Mouse (Mus musculus) cerebral cortex, adult 2 months (tissue): ENCODE measurements around the gene Hoxc9.

Experiments used
- WGBS: fragments of 180-500 bp; shearing (Covaris S2); methylation state at CpG from one replicate; pipeline ENCODE4 v1.1.7; 2018; 5-methylcytosine and 5-hydroxymethylcytosine counted together

Gene Hoxc9

DNA sequence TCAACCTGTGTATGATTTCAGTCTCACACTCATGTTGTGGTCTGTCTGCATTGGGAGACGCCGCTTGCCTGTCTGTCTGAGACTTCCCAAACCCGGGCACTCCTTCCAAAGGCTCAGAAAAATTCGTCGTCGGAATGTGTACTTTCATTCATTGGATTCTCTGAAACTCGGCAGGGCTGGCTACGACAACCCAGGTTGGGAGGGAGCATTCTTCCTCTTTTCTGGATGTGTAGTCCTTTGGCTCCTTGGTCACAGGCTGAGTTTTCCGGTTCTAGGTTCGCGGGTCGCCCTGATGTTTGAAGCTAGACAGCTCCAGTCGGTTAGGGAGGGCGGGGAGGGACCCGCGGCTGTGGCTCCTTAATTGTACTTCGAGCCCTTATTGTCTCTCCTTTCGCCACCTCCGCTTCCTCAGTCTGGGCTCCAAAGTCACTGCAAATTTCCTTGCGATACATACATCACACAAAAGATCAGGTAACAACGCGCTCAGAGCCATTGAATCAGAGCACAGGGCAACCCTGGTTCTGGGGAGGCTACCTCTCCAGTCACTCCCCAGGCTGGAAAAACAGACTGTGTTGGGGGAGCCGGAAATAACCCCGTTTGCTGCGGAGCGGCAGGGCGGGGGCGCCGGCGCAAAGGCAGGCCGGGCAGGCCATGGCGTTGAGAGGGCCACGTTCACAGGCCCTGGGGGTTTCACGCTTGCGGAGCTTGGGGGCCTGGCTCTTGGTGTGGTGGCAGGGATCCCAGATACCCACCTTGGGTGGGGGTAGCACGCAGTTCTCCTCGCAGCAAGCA is 588 bp downstream of the Hoxc9 start:
- 2% methylated on average over 37 of the region's 37 CpGs for WGBS

DNA sequence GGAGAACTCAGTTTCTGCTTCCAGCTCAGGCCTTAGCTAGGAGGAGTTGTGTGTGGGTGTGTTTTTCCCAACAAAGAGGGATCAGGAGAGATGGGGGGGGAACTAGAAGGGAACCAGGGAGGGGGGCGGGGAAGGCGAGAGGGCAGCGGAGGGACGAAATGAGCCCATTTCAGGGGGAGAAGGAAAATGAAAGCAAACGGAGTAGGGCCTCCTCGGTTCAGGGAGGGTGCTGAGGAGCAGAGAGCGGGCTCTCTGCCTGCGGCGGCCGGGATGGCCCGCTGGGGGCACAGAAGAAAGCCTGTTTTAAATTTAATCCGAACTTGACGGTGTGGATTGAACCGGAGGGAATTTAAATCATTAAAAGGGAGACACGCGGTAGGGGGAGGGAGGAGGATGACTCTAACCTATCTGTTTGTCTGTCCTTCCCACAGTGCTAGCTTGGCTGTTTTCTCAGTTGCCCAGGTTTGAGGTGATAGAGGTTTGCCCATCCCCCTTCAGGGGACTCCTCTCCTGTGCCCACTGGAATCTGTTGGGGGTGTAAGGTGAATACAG is 1.3 kb downstream of the Hoxc9 start:
- 13% methylated on average over 16 of the region's 16 CpGs for WGBS

DNA sequence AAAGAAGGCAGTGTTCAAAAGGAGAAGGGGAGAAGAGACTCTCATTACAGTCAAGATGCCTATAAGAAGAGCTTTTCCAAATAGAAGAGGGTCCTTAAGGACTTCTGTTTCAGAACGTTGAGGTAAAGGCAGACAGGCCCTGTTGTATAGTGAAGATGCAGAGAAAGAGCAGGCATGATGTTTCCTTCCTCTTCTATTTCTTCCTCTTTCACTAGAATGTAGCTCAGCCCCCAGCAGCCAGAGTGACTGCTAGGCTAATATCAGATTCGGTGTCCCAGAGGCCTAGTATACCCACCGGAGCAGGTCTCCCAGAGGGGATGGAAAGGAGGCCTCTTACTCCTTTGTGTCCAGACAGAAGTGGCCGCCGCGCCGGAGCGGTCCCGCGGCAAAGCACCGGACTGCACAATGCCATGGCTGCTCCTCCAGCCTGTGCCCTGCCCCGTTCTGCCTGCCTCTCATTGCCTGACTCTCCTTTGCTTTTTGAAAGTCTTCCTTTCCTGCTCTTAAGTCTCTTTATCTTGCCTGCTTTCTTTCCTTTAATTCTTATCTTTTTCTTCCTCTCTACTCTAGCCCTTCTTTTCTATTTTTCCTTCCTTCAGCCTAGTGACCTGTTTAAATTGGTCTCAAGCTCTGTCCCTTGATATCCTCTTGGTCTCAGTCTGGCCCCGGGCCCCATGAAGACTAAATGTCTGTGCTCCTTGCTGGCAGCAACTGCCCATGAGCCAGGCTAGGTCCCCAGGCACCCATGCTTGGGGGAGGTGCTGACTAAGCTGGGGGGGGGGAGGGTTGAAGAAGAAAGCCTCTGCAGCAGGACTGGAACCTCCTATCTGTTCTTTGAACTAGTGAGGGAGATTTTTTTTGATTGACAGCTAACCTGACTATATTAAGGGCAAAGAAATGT is 2.6 kb downstream of the Hoxc9 start:
- WGBS: 21% methylated on average over 13 of the region's 13 CpGs

DNA sequence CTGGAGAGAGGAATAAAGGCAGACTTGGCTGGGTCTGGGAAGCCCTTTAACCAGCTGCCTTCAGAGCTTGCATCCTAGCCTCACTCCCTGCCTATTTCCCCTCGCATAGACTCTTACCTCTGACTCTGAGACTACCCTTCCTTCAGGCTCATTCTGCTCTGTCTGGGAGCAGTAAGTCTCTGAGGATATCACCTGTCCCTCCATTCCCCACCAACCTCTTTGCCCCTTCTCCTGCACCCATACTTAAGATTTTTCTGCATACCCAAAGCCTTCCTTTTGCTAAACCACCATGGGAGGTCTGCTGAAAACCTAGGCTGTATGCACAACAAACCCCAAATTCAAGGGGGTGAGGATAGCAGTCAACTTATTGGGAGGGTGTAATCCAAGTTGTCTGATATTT is 3.7 kb downstream of the Hoxc9 start:
- 14% methylated on average over 1 of the region's 1 CpGs for WGBS

DNA sequence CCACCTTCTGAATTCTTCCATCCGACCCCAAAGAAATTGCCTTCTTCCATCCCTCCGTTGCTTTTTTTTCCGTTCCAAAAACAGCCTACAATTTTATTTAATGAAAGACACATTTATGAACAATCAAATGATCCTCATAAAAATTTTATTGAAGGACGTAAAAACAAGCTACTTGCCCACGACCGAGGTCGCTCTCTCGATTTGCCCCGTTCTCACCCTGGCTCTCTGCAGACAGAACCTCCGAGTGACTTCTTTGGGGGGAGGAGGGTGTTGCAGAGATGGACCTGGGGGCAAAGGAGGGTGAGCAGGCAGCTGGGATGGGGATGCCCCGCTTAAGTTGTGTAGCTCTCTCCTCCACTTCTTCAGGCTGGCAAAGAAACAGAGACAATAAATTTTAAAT is 4.1 kb downstream of the Hoxc9 start:
- WGBS: 5% methylated on average over 11 of the region's 11 CpGs

DNA sequence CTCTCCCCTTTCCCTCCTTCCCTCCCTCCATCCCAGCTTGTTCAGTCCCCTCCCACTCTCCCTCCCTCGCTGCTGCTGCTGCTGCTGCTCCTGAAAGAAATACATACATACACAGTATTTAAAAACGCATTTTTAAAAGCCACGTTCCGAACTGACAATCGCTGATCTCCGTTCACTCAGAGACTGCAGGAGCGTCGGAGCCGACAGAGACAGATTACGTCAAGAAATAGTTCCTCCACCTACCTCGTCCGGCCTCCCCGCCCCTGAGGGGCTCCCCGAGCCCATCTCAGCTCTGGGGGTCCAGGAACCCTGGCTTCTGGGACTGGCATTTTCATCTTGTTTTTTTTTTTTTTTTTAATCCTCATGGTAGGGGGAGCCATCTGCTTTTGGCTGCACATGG is 4.7 kb downstream of the Hoxc9 start:
- 2% methylated on average over 14 of the region's 14 CpGs for WGBS

DNA sequence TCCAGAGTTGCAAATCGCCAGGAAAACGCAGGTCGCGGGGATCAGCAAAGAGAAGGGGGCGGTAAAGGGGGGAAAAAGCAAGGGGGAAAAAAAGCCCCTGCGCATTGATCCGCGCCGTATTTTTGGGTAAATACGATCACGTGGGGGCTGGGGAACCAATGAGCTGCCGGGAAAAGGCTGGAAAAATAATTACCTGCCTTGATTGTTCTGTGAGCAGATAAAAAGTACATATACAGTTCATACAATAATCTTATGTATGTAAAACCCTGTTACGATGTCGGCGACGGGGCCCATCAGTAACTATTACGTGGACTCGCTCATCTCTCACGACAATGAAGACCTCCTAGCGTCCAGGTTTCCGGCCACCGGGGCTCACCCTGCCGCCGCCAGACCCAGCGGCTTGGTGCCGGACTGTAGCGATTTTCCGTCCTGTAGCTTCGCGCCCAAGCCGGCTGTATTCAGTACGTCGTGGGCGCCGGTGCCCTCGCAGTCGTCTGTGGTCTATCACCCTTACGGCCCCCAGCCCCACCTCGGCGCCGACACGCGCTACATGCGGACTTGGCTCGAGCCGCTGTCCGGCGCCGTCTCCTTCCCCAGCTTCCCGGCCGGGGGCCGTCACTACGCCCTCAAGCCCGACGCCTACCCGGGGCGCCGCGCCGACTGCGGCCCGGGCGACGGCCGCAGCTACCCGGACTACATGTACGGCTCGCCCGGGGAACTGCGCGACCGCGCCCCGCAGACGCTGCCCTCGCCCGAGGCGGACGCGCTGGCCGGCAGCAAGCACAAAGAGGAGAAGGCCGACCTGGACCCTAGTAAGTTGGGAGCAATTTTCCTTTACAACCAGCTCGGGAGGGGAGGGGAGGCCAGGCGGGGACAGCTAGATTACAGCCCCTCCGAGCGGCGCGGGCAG is 5.4 kb downstream of the Hoxc9 start:
- 2% methylated on average over 88 of the region's 88 CpGs for WGBS

DNA sequence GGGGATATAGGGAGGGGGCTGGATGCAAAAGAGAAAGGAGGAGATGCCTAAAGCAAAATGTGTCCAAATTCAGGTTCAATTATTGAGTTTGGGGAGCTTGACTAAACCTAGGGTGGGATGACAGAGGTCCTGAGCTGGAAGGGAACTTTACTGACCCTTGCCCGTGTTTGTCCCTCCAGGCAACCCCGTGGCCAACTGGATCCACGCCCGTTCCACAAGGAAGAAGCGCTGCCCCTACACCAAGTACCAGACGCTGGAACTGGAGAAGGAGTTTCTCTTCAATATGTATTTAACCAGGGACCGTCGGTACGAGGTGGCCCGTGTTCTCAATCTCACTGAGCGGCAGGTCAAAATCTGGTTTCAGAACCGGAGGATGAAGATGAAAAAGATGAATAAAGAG is 7.5 kb downstream of the Hoxc9 start:
- 5% methylated on average over 12 of the region's 12 CpGs for WGBS

DNA sequence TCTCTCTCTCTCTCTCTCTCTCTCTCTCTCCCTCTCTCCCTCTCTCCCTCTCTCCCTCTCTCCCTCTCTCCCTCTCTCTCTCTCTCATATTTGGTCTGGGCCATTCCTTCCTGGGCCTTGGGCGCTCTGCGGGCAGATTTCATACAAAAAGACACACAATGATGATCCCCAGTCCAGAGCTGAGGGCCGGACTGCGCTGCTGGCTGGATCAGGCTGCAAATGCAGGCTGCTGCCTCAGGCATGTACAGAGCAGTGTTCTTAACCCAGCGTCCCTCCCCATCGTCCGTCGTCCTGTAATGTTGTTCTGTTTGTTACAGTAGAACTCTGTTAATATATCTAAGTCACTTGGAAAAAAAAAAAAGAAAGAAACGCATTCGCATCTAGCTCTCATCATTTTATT is 8.3 kb downstream of the Hoxc9 start:
- 7% methylated on average over 10 of the region's 10 CpGs for whole genome bisulfite sequencing

DNA sequence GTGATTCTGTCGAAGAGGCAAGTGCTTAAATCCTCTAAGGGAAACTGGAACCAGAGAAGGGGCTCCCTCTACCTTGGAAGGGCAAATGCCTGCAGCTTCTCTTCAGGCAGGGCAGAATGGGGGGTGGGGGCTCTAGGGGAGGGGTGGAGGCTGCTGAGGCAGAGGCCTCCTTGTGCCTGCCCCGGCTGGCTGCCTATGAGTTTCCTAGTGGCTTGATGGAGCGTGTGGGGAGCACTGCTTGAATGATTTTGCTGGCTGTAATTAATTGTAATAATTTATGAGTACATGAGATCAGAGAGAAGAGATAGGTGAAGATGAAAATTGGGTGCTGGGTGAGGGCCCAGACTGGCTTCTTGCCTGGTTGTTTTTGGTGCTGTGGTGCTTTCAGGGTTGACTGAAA is 8.7 kb downstream of the Hoxc9 start:
- WGBS: 11% methylated on average over 3 of the region's 3 CpGs

DNA sequence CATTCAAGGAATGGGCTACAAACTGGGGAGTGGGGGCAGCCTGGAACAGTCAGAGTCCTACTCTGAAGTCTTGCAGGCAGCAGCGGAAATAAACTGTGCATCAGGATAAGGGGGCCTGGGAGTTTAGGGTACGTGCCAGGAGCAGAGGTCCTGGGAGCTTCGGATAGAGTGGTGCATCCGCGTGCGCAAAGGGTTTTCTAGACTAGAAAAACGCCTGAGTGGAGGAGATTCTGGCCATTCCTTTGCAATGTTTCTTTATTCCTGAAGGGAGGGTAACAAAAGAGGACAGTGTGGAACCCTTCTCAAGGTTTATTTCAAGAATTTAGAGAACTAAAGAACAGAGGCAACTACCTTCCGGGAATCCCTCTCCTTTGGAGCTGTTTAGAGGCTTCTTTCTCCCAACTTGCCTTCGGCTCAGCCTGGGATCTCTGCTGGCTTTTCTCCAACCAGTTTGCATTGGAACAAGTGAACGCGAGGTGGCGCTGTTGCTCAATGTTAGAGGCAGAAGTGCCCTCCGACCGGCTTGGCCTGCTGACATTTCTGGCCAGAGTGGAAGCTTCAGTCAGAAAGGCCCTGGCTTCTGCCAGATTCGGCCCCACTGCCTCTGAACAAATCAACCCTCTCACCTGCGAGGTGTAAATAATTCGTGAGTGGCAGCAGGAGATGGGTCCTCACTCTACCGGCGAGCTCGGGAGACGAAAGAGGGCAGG is 11.0 kb downstream of the Hoxc9 start:
- WGBS: 4% methylated on average over 21 of the region's 21 CpGs

DNA sequence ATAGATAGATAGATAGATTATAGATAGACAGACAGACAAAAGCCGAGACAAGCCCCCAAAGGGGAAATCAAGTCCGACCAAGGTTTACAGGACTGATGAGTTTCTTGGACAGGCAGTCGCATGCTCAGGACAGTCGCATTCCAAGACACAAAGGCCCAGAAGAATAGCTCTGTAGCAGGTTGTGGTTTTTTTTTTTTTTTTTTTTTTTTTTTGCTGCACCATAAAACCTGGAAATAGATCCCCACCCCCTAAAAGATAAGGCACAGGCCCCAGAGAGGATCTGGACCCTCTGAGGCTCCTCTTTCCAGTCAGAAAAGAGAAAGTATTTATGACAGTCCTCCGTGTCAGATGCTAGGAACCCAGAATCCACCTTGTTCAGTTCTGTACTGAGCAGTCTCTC is 11.8 kb downstream of the Hoxc9 start:
- 27% methylated on average over 5 of the region's 5 CpGs for WGBS

DNA sequence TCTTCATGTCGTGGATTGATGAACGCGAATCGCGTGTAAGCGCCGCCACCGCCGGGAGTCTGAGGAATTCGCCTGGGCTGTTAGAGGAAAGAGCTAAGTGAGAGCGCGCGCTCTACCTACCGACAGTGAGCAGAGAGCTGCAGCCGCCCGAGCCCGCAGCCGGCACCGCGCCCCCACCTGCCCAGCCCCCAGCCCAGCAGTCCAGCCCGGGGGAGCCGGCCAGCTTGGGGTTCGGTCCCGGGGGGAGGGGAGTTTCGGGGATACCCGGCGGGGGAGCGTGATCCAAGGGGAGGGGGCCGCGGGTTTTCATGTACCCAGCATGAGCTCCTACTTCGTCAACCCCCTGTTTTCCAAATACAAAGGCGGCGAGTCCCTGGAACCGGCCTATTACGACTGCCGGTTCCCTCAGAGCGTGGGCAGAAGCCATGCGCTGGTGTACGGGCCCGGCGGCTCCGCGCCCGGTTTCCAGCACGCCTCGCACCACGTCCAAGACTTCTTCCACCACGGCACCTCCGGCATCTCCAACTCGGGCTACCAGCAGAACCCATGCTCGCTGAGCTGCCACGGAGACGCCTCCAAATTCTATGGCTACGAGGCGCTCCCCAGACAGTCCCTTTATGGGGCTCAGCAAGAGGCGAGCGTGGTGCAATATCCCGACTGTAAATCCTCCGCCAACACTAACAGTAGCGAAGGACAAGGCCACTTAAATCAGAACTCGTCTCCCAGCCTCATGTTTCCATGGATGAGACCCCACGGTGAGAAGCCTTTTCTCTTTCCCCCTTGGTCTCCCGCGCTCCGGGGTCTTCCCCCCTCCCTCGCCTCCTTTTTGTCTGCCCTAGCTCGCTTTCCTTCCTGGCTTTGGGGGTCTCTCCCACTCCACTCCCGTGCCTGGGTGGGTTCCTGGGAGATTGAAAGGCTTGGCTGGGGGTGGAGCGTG is 14.5 kb downstream of the Hoxc9 start, which contains the start of gene Hoxc8:
Gene Hoxc8 (plus strand): TSS at position 147 of the 937 bp plus-strand sequence.
- 3% methylated on average over 69 of the region's 69 CpGs for WGBS

DNA sequence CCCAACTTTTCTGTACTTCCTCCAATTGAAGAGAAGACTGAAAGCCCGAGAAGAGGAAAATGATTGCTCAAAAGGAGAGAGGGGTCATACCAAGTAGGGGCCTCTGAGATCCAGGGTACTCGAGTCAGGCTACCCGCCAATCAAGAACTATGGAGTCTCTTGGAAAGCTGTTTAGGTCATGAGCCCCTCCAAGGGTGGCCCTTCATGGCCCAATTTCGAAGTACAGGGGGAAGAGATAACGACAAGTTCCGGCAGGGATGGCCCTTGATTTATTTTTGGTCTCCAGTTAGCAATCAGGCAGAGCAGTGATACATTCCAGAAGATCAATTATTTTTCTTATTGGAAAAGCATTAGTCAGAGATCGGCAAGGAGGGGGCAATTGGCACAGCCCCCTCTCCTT is 15.5 kb downstream of the Hoxc9 start:
- WGBS: 5% methylated on average over 7 of the region's 7 CpGs

DNA sequence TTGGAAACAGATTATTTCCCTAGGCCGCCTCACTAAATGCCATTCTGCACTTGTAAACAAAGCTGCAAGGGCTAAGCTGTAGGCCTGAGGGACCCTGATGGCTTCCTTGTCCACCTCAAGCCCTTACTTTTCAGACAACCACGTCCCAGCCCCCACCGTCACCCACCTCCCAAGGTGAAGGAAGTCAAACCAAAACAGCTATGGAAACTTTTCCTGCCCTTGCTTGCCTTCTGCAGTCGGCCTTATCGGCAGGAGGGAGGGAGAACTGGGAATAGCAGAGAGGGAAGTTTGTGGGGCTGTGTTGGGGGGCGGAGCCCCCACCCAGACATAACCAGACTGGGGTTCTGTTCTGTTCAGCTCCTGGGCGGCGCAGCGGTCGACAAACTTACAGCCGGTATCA is 16.0 kb downstream of the Hoxc9 start:
- WGBS: 6% methylated on average over 11 of the region's 11 CpGs

DNA sequence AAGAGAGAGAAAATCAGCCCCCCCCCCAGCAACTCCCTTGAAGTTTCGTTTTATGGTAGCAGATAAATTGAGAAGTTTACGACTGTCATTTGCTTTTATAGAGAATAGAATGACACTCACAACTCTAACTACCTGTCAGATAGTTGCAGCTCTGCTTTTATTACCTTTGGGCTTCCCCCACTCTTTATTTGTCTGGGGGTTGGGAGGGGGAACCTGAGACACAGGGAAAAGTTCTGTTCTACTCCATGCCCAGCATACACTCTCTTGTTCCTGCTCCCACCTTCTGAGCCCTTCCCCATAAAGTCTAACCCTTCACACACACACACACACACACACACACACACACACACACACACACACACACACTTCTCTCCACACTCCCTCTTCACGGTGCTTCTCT is 16.6 kb downstream of the Hoxc9 start:
- WGBS: 5% methylated on average over 3 of the region's 3 CpGs

DNA sequence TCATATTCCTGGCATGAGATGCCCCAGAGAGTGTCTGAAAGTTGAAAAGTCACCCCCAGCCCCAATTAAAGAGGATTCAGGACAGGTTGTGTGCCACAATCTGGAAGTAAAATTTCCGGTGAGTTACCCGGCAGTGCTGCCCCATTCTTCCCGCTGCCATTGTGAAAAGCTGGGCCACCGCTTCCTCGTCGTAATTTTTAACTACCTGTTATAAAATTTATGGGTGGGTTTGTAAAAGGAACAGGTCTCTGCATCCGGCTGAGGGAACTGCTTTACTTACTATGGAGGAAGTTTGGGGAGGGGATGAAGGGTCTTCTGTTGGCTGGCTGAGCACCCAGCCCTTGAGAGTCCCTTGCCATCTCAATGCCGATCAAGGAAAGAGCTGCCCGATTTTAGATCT is 20.3 kb downstream of the Hoxc9 start:
- 4% methylated on average over 9 of the region's 9 CpGs for WGBS

DNA sequence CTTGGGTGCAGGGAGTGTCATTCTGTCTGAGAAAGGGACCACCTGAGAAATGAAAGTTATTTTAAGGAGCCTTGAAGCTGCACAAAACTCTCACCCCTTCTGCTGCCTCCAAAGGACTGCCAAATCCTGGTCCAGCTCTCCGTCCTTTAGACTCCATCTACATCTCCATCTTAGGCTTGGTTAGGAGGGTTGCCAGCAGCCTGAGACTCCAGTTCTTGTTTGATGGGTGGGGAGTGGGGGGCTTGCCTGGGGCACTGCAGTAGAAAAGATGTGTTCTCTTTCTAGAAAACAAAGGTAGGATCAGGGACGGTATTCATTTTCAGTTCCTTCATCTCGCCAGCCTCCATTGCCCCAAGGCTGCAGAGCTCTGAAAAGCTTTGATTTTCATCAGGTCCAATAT is 21.2 kb downstream of the Hoxc9 start:
- WGBS: 7% methylated on average over 3 of the region's 3 CpGs

DNA sequence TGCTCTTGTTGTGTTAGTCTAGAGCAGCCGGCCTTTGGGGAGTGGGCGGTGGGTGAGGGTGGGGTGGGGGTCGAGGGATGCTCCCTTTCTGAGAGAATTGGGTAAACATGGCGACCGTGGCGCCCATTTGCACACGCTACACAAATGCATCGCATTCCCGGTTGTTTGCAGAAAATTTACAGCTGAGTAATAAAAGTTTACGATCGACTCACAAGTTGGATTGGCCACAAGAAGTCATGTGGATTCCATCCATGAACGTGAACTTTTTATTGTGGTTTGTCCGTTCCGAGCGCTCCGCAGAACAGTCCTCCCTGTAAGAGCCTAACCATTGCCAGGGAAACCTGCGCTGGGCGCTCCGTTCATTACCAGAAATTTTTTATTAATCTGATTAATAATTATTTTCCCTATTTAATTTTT is 21.7 kb downstream of the Hoxc9 start, which contains the start of gene Hoxc6:
Gene Hoxc6 (plus strand): TSS at position 319 of the 417 bp plus-strand sequence.
- WGBS: 4% methylated on average over 19 of the region's 19 CpGs
